Mouse (Mus musculus) neutrophil, adult 5-6 weeks (primary cell): Measurements from ENCODE around the gene Syne3. TPM values are rescaled to one million over a fixed set of nuclear protein-coding genes. Genes with fewer than 3 reads are reported as not detected.
A peak's percentile ranks its signal among the peaks of the same experiment; 100 is the strongest.

Experiments
- ATAC-seq: fragments of 151-379, 151-347 bp; 2 replicates; pipeline ENCODE4 v1.8.0; 2017; ENCODE audit warnings: mild to moderate bottlenecking, moderate TSS enrichment; ENCODE audit not compliant: insufficient number of reproducible peaks, poor library complexity, low FRiP score, severe bottlenecking; ENCODE audit errors: extremely low read depth
- total RNA-seq: library from RNA; stranded (forward); fragments of 200-1000 nt; gene quantifications from 2 replicates; pipeline ENCODE4 v1.2.3, GENCODE M21; 2017

Syne3 gene
- 20.7 and 21.2 TPM in 2 replicates for total RNA-seq

DNA sequence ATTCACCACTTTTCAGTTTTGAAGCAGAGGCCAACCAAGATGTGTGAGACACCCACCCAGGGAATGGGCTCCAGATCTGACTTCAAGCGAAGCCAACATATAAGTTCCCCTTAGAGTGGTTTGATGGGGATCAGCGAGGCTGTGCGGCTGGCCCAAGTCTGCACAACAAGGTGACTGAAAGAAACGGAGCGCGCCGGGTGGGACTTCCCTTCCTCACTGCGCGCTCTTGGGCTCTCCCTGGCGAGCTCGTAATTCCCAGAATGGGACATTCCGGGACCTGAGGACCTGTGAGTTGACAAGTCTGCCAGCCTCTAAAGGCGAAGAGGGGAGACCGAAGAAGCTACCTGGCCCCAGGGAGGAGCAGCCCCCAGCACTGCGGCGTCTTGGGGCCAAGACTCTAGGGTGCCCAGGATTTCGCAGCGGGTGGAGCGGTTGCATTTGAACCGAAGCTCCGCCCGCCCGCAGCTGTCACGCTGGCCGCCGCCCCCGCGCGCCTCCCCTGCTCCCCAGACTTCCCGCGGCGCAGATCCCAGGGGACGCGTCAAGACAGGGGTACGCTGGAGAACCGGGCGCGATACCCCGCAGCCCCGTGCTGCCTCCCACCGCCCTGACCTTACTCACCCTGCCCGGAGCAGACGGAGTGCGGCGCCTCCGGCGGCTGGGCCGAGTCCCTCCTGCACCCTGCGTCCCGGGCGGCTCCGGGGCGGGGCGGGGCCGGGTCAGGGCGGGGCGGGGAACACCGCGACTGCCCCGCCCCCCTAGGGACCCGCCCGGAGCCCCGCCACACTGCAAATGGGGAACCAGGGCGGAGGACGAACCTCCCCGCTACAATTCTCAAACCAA is at the start of gene Syne3:
Gene Syne3, minus strand, starts transcription at position 440 of the 843 bp plus-strand sequence.
- peak; percentile 42 for ATAC-seq

DNA sequence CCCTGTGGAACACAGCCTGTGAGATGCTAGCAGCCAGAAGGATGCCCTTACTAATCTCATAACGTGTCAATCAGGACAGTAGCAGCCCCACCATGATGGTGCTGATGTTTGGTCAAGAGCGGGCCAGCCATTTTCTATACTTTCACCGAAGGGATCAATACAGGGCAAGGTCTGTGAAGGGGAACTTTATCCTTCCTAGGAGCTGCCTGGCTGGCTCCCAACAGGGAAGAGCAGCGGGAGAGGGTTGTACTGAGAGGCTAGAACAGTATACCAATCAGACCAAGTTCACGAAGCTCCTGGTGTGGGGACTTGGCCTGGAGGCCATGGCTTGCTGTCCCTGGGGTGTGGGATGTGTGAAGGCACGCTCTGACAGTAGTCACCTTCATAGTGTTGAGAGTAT is 45.7 kb upstream of the Syne3 start:
- no peak for ATAC-seq

DNA sequence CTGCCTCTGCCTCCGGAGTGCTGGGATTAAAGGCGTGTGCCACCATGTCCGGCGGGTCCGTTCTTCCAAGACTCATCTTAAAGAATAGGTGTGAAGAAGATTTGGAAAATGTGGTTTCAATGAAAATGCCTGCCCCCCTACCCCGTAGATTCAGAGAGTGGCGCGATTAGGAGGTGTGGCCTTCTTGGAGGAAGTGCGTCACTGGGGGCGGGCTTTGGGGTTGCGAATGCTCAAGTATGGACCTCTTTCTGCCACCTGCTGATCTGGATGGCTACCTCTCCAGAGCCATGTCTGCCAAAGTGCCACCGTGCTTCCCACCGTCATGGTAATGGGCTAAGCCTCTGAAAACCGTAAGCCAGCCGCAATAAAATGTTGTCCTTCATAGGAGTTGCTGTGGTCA is 44.4 kb upstream of the Syne3 start:
- ATAC-seq: no peak

DNA sequence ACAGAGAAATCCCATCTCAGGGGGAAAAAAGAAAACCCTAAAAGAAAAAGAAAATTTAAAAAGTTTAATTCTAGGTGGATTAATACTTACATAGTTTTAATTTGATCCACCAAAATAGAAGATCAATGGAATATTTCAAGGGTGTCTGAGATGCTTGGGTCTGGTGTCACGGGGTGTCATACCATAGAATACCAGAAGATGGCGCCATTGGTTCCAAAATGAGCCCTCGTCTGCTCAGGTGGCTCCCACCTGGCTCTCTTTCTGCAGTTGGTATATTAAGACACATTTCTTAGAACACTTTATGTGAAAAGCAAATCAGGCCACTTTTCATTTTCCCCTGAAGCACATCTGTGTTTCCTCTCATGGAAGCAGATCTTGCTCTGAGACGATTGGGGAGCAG is 41.3 kb upstream of the Syne3 start:
- 0 out of 2 replicates have a peak, but pooled peaks have one; percentile 37 for ATAC-seq

DNA sequence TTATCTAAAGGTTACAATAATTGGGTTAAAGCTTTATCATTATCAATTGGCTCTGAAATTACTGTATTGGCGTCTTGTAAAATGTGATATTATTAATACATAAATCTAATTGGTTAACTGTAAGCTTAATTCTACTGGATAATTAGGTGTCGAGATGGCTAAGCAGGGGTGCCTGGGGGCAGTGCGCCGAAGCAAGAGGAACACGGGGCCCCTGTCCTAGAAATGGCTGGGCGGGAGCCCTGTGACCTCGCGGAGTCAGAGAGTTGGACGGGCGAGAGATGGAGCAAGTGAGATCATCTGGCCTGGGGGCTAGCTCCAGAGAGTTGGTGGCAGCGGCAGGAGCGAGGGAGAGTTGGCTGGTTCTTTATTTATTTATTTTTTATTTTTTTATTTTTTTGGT is 40.2 kb upstream of the Syne3 start:
- no peak for ATAC-seq

DNA sequence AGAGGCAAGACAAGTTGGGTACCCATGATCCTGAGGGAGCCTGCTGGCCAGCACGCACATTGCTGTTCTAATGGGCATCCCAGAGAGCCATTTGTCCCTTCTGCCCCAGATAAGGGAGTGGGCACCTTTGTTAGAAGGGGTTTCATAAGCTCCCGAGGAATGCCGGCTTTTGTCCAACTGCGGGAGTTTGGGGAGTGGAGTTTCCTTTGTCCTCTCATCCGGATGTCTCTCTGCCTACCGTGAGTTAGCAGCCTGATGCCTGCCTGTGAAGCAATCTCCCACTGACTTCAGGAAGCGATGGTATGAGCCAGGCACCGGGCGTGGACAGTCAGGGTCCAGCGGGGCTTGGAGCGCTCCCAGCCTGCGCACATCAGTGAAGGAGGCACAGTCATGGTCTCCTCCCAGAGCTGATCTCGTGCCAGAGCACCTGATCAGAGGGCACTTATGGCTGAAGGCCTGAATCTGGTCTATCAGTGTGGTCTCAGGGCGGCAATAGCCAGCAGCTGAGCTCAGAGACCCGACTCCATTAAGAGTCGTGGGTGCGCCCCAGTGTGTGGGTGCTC is 38.8 kb upstream of the Syne3 start:
- no peak for ATAC-seq

DNA sequence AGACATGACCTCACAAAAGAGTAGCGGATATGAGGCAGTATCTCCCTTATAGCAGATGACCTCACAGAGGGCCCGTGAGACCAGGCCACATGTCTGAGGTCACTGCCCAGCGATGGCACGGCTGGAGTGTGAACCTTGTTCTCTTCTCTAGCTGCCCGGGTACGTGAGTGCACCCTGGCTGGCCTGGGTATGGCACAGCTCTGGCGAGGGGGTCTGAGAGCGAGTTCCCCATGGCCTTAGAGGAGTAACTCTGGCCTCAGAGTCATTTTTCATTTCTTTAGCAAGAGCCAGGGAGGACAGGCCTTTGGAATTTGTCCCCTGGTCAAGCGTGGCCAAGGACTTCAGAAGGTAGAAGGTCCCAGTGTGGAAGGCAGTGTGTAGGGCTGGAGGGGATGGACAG is 35.2 kb upstream of the Syne3 start:
- ATAC-seq: no peak

DNA sequence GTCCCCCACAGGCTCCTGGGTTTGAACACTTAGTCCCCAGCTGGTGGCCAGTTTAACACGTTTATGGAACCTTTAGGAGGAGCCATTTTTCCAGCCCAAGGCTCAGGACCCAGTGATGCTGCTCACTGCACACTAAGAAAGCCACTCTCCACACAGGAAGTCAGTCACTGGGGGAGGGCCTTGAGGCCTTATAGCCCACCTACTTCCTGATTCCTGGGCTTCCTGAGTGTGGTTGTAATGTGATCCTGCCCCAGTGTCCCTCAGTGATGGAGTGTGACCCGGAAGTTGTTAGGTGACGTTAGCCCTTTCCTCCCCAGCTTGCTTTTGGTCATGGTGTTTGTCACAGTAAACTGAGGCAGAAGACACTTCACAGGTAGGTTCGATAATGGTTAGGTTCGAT is 33.5 kb upstream of the Syne3 start:
- ATAC-seq: no peak

DNA sequence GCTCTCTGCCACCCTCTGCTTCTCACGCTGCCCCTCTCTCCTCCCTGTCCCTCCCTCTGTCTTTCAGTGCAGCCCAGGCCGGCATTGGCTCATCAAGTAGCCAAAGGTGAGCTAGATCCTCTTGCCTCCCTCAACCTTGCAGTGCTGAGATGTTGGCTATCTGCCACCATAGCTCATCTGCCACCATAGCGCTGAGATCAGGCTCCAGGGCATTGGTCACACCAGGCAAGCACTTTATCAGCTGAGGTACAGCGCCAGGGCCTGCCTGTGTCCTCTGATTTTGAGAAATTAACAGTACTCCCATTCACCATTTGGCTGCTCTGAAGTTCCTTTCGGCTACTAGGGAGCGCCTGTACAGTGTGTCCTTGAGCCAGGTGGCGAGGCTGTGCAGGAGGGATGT is 31.3 kb upstream of the Syne3 start:
- ATAC-seq: no peak

DNA sequence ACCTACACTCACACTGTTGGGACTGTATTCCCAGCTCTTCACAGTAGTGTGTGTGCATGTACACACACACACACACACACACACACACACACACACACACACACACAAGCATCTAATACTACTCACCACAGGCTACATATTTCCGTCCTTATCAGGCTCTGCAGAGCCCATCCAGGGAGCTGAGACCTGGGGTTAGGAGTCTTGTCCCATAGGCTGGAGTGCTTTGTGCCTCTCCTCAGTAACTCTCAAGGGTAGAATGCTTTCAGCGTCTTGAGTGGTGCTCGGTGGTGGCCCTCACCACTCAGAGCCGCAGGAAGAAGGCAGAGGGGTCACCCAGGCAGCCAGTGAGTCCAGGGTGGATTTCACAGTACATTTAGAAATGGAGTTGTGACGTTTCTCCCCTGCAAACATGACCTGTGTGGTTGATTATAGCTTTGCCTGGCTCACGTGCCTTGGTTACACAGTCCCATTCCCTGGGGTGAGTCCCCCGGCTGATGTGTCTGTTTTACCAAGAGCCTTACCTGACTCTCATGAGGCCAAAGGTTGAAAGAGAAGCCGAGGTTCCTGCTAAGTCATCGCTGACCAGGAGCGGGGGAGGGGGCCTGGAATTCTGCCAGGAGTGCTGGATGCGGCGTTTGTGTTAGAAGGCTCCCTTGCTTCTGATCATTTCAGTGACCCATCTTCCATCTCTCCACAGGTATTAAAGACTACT is 30.1 kb upstream of the Syne3 start:
- ATAC-seq: no peak

DNA sequence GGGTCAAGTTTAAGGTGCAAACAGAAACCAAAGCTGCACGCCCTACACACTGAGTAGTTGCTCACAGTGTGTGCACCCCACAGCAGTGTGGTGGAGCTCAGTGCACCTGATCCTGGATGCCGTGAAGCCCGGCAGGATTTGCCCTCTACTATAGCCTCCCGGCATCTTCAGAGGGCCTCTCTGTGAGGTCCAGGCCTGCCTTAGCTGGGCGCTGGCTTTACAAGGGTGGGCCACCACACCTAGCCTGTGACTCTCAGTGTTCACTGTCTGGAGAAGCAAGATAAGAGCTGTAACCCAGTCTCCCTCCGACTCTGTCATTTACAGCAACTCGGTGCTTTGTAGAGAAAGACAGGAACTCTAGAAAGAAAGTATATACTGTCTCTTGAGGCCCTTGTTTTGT is 29.3 kb upstream of the Syne3 start:
- ATAC-seq: no peak

DNA sequence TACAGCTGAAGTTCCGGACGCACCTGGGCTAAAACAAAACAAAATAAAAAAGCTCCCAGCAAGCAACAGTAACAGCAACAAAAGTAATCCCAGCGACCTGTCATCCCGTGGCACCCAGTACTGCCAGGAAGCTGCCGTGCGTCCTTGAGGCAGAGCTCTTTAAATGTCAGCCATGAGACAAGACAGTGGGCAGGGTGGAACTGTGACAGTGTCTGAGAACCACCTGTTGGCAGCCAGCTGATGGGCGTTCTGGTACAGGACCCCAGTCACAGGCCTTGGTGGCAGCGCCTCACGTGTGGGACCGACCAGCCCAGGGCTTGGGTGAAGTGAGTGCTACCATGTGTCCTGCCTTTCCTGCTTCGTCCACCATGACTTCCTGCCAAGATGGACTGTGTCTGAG is 28.6 kb upstream of the Syne3 start:
- no peak for ATAC-seq

DNA sequence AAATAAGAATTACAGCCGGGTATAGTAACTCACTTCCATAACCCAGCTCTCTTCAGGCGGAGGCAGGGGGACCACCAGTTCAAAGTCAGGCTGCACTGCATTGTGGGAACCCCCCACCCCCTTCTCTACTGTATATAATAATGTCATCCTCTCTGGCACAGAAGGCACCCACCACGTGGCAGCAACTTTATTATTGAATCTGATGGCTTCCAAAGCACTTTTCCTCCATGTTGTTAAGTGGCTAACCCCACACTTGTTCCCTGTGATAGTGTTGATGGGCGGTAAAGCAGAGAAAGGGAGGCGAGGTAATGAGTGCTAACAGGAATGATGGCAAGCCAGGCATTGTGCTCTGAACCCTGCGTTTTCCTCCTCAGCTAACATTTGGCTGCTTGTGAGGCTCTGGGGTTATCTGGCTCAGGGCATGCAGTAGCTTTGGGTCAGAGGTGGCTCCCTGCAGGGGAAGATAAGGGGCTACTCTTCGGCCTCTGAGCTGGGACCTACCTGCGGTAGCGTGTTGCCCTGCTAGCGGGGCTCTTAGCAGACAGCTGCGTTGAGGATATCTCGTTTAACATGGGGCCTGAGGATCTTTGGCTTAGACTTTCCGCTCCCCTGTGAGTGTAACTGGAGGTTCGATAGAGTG is 24.6 kb upstream of the Syne3 start:
- ATAC-seq: no peak

DNA sequence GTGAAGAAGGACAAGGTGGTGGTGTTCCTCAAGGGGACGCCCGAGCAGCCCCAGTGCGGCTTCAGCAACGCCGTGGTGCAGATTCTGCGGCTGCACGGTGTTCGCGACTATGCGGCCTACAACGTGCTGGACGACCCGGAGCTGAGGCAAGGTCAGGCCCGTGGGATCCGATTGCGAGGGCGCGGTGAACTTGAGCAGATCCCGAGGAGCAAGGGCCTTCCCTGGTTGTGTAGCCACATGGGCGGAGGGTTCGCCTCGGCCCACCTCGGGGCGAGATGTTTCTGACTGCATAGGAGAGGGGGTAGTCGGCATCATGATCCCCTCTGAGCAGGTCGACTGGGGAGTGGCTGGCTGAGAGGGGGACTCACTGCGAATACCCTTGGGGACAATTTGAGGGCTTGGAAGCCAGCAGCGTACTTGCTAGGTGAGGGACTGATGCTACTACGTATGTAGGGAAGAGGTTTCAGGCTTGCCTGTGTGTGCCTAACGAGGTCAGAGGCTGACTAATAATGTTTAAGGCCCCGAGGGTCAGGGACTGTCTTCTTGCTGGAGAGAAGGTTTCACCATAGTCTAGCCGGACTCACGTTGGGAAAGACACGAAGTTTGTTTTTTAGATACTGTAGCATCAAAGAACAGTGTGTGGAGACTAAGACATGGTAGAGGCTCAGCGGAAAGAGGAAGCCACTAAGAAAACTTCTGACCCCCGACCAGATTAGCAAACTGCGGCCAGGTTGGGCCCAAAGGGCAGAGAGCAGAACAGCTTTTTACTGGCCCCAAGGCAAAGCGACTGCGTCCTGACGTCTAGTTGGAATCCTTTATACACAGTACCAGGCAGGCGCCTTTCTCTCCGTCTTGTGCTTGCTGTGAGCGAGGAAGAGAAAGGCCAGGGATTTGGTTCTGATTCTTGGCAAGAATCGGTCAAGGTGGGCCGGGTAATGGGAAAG is 23.5 kb upstream of the Syne3 start:
- no peak for ATAC-seq

DNA sequence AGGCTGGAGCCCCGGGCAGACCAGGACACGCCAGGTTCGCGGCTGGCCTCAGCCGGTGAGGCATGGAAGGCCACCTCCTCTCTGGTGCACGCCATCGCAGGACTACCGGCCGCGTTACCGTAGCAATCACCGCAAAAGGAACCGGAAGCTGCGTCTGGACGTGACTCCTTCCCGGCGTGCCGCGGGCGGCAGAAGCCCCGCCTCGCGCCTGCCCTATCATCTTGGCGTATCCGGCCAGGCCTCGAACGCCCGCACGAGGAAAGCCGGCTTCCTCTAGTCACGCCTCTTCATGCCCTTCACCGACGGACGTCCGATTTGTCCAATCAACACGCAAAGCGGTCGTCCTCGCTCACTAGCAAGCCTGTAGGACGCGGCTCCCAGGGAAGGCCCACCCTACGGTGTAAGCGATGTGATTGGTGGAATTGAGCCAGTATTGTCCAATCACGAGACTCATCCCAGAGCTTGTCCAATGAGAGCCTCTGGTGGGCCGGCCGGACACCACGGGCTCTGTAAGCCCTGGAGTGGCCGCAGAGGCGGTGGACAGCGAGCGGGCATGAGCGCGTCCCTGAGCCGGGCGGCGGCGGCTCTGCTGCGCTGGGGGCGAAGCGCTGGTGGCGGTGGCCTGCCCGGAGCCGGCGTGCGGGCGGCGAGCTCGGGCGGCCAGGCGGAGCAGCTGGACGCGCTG is 22.7 kb upstream of the Syne3 start, which contains the start of gene Glrx5:
Gene Glrx5, plus strand, starts transcription at position 542 of the 685 bp plus-strand sequence.
- ATAC-seq: peak; percentile 92

DNA sequence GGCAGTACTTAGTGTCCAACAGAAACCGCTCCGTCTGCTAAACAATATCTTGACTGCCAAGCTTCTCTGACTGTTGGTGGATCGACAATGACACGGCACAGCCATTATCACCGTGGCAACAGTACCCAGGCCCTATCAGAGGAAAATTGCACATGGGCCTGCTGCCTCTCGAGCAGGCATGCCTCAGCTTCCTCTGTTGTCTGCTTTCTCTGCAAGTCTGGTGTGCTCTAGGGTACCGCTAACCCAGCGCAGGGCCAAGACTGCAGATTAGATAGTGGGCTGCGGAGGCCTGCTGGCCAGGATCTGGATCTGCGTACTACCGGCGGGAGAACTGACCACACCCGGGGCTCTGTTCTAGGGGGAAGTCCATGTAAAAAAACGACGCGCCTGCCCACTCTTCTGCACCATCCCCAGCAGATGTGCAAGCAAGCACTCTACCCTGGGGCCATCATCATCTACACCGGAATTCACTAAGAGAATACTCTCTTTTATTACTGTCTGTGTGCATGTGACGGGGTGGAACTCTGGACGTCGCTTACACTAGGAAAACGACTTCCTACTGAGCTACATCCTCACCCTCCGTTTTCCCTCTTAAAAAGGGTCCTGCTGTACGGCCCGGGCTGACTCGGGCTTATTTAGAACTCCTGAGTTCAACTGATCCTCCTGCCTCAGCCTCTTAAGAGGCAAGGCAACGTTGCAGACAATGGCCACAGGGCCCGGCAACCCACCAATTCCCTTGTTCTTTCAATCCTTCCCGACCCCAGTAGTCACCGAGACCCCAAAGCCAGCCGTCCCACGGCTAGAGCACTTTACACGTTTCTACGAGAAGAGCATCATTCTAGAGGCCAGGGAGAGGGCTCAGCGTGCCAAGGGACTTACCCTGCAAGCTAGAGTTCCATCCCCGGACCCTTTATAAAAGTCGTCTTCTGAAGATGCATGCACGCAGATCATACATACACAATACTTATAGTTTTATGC is 21.8 kb upstream of the Syne3 start:
- ATAC-seq: no peak

DNA sequence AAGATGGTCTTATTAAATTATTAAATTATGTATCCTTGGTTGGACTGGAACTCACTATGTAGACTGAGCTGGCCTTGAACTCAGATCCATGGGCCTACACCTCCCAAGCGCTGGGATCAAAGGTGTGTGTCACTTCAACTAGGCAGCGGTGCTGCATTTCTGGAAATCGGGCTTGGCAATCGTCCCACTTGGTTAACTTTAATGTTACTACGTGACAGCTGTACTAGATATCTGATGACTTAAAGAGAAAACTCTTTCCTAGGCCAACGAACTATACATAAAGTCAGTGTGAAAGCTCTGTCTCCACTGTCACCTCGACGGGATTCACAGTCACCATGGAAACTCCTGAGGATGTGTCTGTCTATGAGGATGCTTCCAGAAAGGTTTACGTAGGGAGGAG is 20.3 kb upstream of the Syne3 start:
- ATAC-seq: no peak
